Mouse (Mus musculus) cerebellum, adult 9-11 months (tissue): Measurements from ENCODE around the gene Chuk.
"Not testable (repeated sequence)": the region's sequence is repeated elsewhere in the genome, so short reads cannot be mapped to it uniquely, and the experiment has no call there.

Source experiments
- DNase-seq: peaks from one replicate; pipeline ENCODE4 v3.0.0; 2022

The Chuk gene

GRCm38 (mm10) chr19:44106831-44107660, at the start of gene Chuk:
Chuk (minus strand) TSS chr19:44107480.
- DNase-seq = peak; percentile 95

- DNase-seq = no peak
Measured at GRCm38 (mm10) chr19:44157005-44157404, 49.7 kb upstream of the Chuk start.

GRCm38 (mm10) chr19:44153781-44154180, 46.5 kb upstream of the Chuk start:
- no peak for DNase-seq

GRCm38 (mm10) chr19:44148991-44149390, 41.7 kb upstream of the Chuk start:
- no peak for DNase-seq

GRCm38 (mm10) chr19:44148345-44148744, 41.1 kb upstream of the Chuk start:
- no peak for DNase-seq

GRCm38 (mm10) chr19:44146951-44147350, 39.7 kb upstream of the Chuk start:
- DNase-seq = no peak

- no peak for DNase-seq
Measured at GRCm38 (mm10) chr19:44146568-44146879, 39.2 kb upstream of the Chuk start.

- DNase-seq = peak; percentile 90
Measured at GRCm38 (mm10) chr19:44145702-44146567, 38.7 kb upstream of the Chuk start, which contains the start of gene Bloc1s2. Bloc1s2 (minus strand) TSS chr19:44146446.

- no peak for DNase-seq
Measured at GRCm38 (mm10) chr19:44144366-44144765, 37.1 kb upstream of the Chuk start.

- DNase-seq = peak; percentile 21
Measured at GRCm38 (mm10) chr19:44135960-44136485, 28.7 kb upstream of the Chuk start.

- DNase-seq = peak; percentile 91
Measured at GRCm38 (mm10) chr19:44135072-44135959, 28.0 kb upstream of the Chuk start, which contains the start of gene Cwf19l1. Cwf19l1 (minus strand) TSS chr19:44135876.

GRCm38 (mm10) chr19:44132917-44133316, 25.6 kb upstream of the Chuk start:
- no peak for DNase-seq

GRCm38 (mm10) chr19:44128560-44128959, 21.3 kb upstream of the Chuk start:
- DNase-seq = no peak

- no peak for DNase-seq
Measured at GRCm38 (mm10) chr19:44127729-44128497, 20.6 kb upstream of the Chuk start.

- no peak for DNase-seq
Measured at GRCm38 (mm10) chr19:44121137-44121536, 13.9 kb upstream of the Chuk start.

- DNase-seq = not testable (repeated sequence)
Measured at GRCm38 (mm10) chr19:44120686-44121085, 13.4 kb upstream of the Chuk start.

- DNase-seq = no peak
Measured at GRCm38 (mm10) chr19:44117793-44118192, 10.5 kb upstream of the Chuk start.

GRCm38 (mm10) chr19:44111706-44112105, 4.4 kb upstream of the Chuk start:
- no peak for DNase-seq

GRCm38 (mm10) chr19:44110356-44110755, 3.1 kb upstream of the Chuk start:
- no peak for DNase-seq

GRCm38 (mm10) chr19:44108996-44109395, 1.7 kb upstream of the Chuk start:
- DNase-seq = peak; percentile 18

- DNase-seq = peak; percentile 14
Measured at GRCm38 (mm10) chr19:44107661-44108521, 611 bp upstream of the Chuk start.
